Mouse (Mus musculus) left cerebral cortex, postnatal 4 days (tissue): Measurements from ENCODE around the gene Glt28d2. TPM values are rescaled to one million over a fixed set of nuclear protein-coding genes. Genes with fewer than 3 reads are reported as not detected.
"Not testable (repeated sequence)": the region's sequence is repeated elsewhere in the genome, so short reads cannot be mapped to it uniquely, and the experiment has no call there.

Experiments used
- DNase-seq: peaks from one replicate; pipeline ENCODE4 v3.0.0-alpha.2; 2022
- intact Hi-C: fragments of 180-260 bp; cut with DNase I; formaldehyde crosslinking; loops from one replicate; pipeline ENCODE4 v1.15.1; 2025
- total RNA-seq, 2 experiments: library from RNA; stranded (reverse); gene quantifications; 2 replicates each; pipeline ENCODE4 v1.2.3; 2021

Glt28d2 gene
- 1 to 10 TPM; 1.1 to 2.5 TPM for total RNA-seq

DNA sequence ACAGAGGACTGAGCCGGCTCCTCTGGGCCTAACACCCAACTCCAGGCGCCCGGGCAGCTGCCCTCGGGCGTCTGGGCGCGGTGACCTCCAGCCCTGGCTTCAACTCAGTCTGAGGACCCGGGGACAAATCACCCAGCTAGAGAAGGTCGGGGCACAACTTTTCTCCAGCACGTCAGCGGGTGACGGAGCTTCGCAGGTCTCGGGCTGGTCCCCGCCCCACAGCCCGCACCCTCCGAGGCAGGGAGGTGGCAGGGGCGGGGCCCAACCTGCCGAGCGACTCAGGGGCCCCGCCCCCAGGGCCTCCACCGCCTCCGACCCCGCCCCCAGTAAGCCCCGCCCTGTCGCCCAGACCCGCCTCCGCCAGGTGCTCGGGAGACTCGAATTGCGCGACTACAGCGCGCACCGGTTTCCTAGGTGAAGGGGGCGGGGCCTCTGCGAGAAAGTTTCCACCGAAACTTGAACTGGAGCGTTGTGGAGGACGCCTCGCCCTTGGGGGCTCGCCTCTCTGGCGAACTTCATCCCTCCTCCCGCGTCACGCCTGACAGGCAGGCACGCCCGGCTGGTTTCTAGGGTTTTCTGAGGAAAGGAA lies at the start of gene Glt28d2, which contains the start of gene Gm37240:
Gene Glt28d2 (minus strand): TSS at position 278 of the 589 bp plus-strand sequence.
Gene Gm37240 (minus strand): TSS at position 280 of the 589 bp plus-strand sequence.
- peak; percentile 40 for DNase-seq
- intact Hi-C loops: no loop called here

GRCm38 (mm10) chr3:85933586-85933985 lies 46.3 kb upstream of the Glt28d2 start:
- intact Hi-C loops: no loop called here
- no peak for DNase-seq

DNA sequence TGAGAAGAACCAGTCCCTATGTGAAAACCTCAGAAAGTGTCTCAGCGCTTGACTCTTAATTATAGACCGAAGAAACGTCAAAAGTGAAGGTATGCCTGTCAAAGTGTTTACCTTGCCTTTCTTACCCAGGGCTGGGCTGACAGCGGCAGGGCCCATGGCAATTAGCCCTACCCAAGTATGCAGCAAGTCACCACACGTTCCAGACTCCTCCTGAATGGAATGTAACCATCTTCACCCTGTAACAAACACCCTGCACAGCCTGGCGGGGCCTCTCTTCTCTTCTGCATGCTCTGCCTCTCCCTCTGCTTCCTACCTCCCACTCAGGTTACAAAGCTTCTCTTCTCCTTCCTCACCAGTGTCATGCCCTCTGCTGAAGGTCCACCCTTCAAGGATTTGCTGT lies 44.5 kb upstream of the Glt28d2 start:
- intact Hi-C loops: no loop called here
- no peak for DNase-seq

DNA sequence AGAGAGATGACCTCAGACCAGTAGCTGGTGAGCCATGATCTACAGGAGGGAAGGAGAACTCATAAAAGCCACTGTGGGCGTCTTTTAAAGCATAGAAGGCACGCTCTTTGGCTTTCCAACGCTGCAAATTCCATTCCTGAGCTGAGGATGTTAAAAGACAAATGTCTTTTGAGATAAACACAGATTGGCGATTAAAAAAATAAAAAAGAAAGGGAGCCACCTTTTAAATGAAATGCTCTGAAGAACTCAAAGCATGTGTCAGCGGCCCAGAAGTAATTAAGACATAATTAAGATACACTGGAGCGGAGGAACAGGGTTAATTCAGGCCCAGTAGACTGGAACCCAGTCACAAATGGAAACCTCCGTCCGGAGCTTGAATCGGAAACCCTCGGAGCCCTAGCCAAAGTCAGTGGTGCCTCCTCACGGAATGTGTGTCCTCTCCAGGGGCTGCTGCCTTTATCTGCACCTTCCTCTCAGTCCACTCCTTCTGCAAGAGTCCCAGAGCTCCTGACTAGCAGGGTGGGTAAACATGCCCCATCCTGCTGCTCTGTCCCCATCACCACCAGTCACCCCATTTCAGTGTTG lies 43.4 kb upstream of the Glt28d2 start:
- no peak for DNase-seq
- intact Hi-C loops: no loop called here

DNA sequence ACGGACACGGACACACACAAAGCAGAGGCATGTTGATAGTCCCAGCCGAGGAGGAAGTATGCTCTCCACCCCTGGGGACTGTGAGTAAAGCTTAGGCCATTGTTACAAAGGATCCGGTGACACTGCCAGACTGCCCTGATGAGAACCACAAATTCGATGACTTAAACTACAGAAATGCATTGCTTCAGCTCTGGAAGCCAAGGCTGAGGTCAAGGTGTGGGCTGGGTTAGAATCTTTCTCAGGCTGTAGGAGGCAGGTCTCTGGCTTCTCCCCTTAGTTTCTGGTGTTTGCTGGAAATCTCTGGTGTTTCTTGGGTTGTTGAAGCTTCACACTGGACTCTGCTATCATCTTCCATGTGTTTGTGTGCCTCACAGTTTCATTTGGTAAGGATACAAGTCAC lies 42.4 kb upstream of the Glt28d2 start:
- intact Hi-C loops: loop anchor here (10.0 kb wide), 1 partner anchor 195 kb away; no protein-coding TSS in a partner anchor
- DNase-seq: no peak

DNA sequence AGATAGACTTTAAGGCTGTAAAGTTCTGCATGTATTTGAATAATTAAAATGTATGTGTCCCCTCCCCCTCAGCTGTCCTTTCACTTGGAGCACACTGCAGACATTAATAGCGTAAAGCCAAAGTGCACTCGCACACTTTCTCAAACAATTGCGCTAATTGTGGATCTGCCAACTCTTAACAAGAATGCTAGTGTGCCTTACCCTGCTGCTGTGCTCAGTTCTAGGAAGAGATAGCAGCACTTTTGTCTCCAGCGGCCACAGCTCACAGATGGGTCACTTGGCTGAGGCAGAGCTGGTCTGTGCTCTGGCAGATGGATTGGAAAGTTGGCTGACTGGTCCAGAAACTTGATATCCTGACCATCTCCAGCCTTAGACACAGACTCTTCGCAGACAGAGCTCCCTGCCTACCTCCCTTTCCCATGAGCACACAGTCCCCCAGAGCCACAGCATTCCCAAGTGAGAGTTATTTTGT lies 40.9 kb upstream of the Glt28d2 start:
- intact Hi-C loops: loop anchor here (10.0 kb wide), 1 partner anchor 197 kb away; no protein-coding TSS in a partner anchor
- DNase-seq: peak; percentile 24

GRCm38 (mm10) chr3:85927296-85927695 lies 40.0 kb upstream of the Glt28d2 start:
- intact Hi-C loops: loop anchor here (10.0 kb wide), 1 partner anchor 198 kb away; no protein-coding TSS in a partner anchor
- no peak for DNase-seq

DNA sequence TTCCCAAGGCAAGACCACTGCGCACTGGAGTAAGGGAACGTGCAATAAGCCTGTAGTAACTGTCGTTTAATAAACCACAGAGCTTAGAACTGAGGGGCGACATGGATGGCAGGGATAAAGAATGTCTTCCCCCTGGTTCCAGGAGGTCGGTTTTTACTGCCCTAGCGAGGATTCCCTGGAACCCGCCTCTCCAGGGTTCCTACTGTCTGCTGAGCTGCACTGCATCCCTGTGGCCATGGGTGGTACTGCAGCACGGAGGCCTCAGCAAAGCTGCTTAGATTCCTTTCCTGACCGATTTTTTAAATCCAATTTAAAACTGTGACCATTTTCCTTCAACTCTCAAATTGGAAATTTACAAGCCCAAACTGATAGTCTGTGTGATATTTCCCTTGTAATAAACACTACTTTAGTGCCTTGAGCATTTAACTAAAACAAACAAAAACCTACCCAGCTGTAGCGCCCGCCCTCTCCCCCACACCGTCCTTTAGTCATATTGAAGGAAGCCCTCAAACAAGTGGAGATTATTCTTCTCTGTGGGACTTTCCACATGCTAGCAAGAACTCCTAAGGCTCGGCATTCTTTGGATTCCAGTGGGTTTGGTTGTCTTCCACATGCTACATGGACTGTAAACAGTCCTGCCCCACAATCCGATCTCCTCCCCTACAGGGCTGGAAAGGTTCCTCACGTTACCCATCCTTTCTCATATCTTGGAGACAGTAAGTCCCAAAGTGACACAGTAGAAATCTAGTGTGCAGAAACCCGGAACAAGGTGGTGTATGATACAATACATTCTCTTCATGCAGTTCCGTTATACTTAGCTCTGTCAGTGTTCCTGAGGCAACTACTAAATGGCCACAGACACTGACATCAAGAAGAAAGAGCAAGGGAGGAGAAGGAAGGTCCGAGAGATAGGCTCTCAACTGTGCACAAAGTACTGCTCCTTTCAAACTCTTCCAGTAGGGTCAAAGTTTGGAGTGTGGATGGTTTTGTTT lies 36.9 kb upstream of the Glt28d2 start:
- intact Hi-C loops: loop anchor here (5.0 to 10.0 kb wide), 2 partner anchors 201 to 997 kb away; no protein-coding TSS in a partner anchor

DNA sequence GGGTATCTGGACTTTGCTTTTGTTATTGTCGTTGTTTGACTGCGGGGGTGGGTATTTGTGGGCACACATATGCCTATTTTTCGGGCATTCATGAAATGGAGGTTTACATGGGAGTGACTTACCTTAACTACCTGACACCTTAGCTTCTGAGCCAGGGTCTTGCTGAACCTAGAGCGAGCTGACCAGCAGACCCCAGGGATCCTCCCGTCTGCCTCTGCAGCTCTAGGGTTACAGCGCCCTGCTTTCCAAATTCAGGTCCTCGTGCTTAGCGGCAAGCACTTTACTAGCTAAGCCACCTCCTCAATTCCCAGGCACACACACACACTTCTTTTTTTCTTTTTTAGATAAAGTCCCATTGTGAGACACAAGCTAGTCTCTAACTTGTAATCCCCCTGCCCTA lies 36.0 kb upstream of the Glt28d2 start:
- no peak for DNase-seq
- intact Hi-C loops: loop anchor here (5.0 to 10.0 kb wide), 2 partner anchors 201 to 996 kb away; no protein-coding TSS in a partner anchor

More for the DNA sequence above, 36.9 kb upstream of the Glt28d2 start:
- DNase-seq: peak; percentile 81

- peak; percentile 21 for DNase-seq
- intact Hi-C loops: loop anchor here (5.0 to 10.0 kb wide), 2 partner anchors 202 to 995 kb away; no protein-coding TSS in a partner anchor
These were observed 35.0 kb upstream of the Glt28d2 start for GRCm38 (mm10) chr3:85922331-85922730.

DNA sequence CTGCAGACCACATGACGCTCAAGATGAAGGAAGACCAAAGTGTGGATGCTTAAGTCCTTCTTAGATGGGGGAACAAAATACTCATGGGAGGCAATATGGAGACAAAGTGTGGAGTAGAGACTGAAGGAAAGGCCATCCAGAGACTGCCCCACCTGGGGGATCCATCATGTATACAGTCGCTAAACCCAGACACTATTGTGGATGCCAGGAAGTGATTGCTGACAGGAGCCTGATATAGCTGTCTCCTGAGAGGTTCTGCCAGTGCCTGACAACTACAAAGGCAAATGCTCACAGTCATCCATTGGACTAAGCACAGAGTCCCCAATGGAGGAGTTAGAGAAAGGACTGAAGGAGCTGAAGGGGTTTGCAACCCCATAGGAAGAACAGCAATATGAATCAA lies 33.4 kb upstream of the Glt28d2 start:
- DNase-seq: not testable (repeated sequence)
- intact Hi-C loops: loop anchor here (5.0 to 10.0 kb wide), 2 partner anchors 204 to 993 kb away; no protein-coding TSS in a partner anchor

GRCm38 (mm10) chr3:85917600-85917999 lies 30.3 kb upstream of the Glt28d2 start:
- intact Hi-C loops: loop anchor here (5.0 to 10.0 kb wide), 2 partner anchors 210 to 343 kb away; partner anchors contain the start of gene Gatb
- peak; percentile 37 for DNase-seq

- no peak for DNase-seq
- intact Hi-C loops: loop anchor here (5.0 to 10.0 kb wide), 2 partner anchors 208 to 340 kb away; partner anchors contain the start of gene Gatb
These were observed 27.5 kb upstream of the Glt28d2 start for GRCm38 (mm10) chr3:85914806-85915205.

DNA sequence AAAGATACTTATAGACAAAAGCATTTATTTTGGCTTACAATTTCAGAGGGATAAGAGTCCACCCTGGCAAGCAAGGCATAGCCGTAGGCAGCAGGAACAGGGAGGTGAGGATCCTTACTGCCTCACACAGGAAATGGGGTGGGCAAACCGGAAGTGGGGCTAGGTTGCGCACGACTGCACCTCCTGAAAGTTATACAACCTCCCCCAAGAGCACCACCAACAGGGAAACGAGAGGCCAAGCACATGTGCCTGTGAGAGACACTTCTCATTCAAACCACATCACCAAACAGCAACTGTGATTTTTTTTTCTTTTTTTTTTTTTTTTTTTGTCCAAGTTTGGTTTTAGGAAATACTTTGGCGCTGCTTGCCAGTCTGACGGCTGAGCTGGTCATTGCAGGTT lies 19.8 kb upstream of the Glt28d2 start:
- intact Hi-C loops: no loop called here
- DNase-seq: no peak

DNA sequence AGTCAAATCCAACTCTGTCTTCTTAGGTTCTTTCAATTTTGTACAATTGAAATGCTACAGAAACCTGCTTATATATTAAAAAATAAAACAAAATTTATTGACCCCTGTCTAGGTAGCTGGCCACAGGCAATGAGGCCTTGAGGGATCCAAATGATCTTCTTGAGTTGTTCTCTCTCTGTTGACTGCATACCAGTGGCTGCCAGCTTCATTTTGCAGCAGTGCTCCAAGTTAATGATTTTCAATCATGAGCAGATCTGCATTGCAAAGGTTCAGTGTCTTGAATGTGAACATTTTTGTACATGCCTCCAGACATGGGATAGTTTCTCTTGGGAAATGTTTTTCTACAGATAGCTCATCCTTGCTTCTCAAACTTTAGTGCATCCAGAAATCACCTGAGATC lies 17.1 kb upstream of the Glt28d2 start:
- intact Hi-C loops: no loop called here
- no peak for DNase-seq

- intact Hi-C loops: no loop called here
- DNase-seq: no peak
These were observed 7.7 kb upstream of the Glt28d2 start for GRCm38 (mm10) chr3:85895020-85895419.

DNA sequence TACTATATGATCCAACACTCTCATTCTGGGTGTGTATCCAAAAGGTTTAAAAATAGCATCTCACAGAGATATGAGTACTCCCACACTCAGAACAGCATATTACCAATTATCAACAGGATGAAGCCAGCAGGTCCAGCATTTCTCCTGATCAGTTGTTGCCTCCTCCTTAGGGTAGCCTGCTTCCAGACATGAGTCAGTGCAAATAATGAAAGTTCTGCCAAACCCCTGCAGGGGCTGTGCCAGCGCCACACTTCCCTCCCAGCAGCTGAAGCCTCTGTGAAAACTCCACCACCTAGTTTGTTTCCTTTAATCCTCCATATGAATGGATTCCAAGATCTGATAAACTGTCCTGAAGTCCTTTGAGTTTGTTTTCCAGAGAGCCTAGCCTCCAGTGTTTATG lies 4.3 kb upstream of the Glt28d2 start:
- intact Hi-C loops: no loop called here
- DNase-seq: no peak

GRCm38 (mm10) chr3:85888221-85888671 lies 930 bp upstream of the Glt28d2 start:
- intact Hi-C loops: no loop called here
- DNase-seq: peak; percentile 21

- intact Hi-C loops: no loop called here
- DNase-seq: no peak
These were observed 579 bp downstream of the Glt28d2 start for GRCm38 (mm10) chr3:85886636-85887238.

- intact Hi-C loops: no loop called here
- no peak for DNase-seq
These were observed 1.4 kb downstream of the Glt28d2 start for GRCm38 (mm10) chr3:85885906-85886305.
